Mouse (Mus musculus): ENCODE data around the gene Hps1.
"Not testable (repeated sequence)": the region's sequence is repeated elsewhere in the genome, so short reads cannot be mapped to it uniquely, and the experiment has no call there.

The Hps1 gene

GRCm38 (mm10) chr19:42779531-42780155 lies at the start of gene Hps1:
TSS of gene Hps1 (minus strand) at chr19:42779978.
- peak; percentile 84 for DNase-seq (ENCODE audit: low spot score)

- DNase-seq (ENCODE audit: low spot score), result no peak
Observed at GRCm38 (mm10) chr19:42829196-42829595, 49.4 kb upstream of the Hps1 start.

- no peak for DNase-seq (ENCODE audit: low spot score)
Observed at GRCm38 (mm10) chr19:42827843-42828242, 48.1 kb upstream of the Hps1 start.

- no peak for DNase-seq (ENCODE audit: low spot score)
Observed at GRCm38 (mm10) chr19:42820109-42820508, 40.3 kb upstream of the Hps1 start.

GRCm38 (mm10) chr19:42817761-42818160 lies 38.0 kb upstream of the Hps1 start:
- DNase-seq (ENCODE audit: low spot score), result no peak

GRCm38 (mm10) chr19:42816261-42816660 lies 36.5 kb upstream of the Hps1 start:
- no peak for DNase-seq (ENCODE audit: low spot score)

- DNase-seq (ENCODE audit: low spot score), result no peak
Observed at GRCm38 (mm10) chr19:42810140-42810539, 30.4 kb upstream of the Hps1 start.

- no peak for DNase-seq (ENCODE audit: low spot score)
Observed at GRCm38 (mm10) chr19:42809491-42809890, 29.7 kb upstream of the Hps1 start.

GRCm38 (mm10) chr19:42797866-42798265 lies 18.1 kb upstream of the Hps1 start:
- no peak for DNase-seq (ENCODE audit: low spot score)

GRCm38 (mm10) chr19:42795801-42796200 lies 16.0 kb upstream of the Hps1 start:
- no peak for DNase-seq (ENCODE audit: low spot score)

- peak; percentile 81 for DNase-seq (ENCODE audit: low spot score)
Observed at GRCm38 (mm10) chr19:42794914-42795613, 15.3 kb upstream of the Hps1 start.

- no peak for DNase-seq (ENCODE audit: low spot score)
Observed at GRCm38 (mm10) chr19:42788311-42788710, 8.5 kb upstream of the Hps1 start.

GRCm38 (mm10) chr19:42785562-42786220 lies 5.9 kb upstream of the Hps1 start:
- no peak for DNase-seq (ENCODE audit: low spot score)

- DNase-seq (ENCODE audit: low spot score), result no peak
Observed at GRCm38 (mm10) chr19:42785129-42785528, 5.4 kb upstream of the Hps1 start.

- DNase-seq (ENCODE audit: low spot score), result not testable (repeated sequence)
Observed at GRCm38 (mm10) chr19:42780156-42780538, 369 bp upstream of the Hps1 start.

GRCm38 (mm10) chr19:42777801-42778200 lies 2.0 kb downstream of the Hps1 start:
- no peak for DNase-seq (ENCODE audit: low spot score)

GRCm38 (mm10) chr19:42776813-42777212 lies 3.0 kb downstream of the Hps1 start:
- no peak for DNase-seq (ENCODE audit: low spot score)

- no peak for DNase-seq (ENCODE audit: low spot score)
Observed at GRCm38 (mm10) chr19:42770141-42770872, 9.5 kb downstream of the Hps1 start.

- no peak for DNase-seq (ENCODE audit: low spot score)
Observed at GRCm38 (mm10) chr19:42769648-42770047, 10.1 kb downstream of the Hps1 start.

- DNase-seq (ENCODE audit: low spot score), result no peak
Observed at GRCm38 (mm10) chr19:42767361-42767760, 12.4 kb downstream of the Hps1 start.

GRCm38 (mm10) chr19:42764398-42764797 lies 15.4 kb downstream of the Hps1 start:
- DNase-seq (ENCODE audit: low spot score), result no peak

- no peak for DNase-seq (ENCODE audit: low spot score)
Observed at GRCm38 (mm10) chr19:42756671-42757070, 23.1 kb downstream of the Hps1 start.
